Mouse (Mus musculus) regulatory T cell (primary cell): ENCODE data around the gene Arl13b.

Experiments used
- in situ Hi-C: fragments of 300-600 bp; cut with MboI, MseI; formaldehyde crosslinking; loops from one replicate; pipeline ENCODE4 v1.15.1; 2025; ENCODE audit warnings: high pct_unique_total_duplicates

The Arl13b gene

DNA sequence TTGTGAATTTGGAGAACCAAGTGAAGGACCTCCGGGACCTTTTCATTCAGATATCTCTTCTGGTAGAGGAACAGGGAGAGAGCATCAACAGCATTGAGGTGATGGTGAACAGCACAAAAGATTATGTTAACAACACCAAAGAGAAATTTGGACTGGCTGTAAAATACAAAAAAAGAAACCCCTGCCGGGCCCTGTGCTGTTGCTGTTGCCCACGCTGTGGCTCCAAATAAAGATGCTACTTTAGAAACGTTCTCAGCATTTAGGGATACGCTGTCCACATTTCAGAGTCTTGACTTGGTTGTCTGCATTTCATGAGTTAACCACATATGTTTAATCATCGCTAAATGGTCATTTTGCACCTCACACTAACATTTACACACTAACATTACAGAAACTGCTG, 24.4 kb downstream of the Arl13b start:
- in situ Hi-C loops: no loop called here

DNA sequence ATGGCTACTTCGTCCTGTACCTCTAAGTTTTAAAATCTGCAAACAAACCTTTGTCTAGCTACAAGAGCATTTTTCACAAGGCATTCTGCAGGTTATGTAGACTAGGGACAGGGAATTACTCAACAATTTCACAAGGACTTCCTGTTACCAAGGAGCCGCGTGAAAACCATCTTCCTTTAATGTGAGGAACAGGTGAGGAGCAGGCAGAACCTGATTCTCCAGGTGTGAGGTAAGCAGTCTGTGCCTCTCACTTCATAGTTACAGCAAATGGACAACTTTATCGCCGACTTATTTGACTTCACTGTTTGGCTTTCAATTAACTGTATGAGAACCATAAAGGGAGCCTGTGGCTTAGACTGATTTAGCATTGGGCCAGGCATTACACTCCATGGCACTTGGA, 32.3 kb downstream of the Arl13b start, which contains the start of gene Stx19:
Gene Stx19 (plus strand): TSS at position 186 of the 400 bp plus-strand sequence.
- in situ Hi-C loops: no loop called here

DNA sequence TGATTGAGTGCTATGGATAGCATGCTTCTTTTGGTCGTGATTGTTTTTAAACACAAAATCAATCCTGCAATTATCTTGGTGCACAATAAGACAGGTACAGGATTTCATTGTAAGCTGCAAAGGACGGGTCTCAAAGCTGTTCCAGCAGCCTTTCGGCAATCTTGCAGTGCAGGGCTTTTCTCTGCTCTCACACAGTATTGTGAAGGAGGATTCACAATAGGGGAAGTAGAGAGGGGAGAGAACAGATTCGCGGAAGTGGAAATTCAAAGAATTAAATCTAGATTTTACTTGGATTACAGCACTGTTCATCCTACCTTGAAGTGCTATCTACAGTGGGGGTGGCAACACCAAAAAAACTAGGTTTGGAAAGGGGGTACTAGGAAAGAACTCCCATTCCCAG, 33.0 kb downstream of the Arl13b start:
- in situ Hi-C loops: no loop called here

DNA sequence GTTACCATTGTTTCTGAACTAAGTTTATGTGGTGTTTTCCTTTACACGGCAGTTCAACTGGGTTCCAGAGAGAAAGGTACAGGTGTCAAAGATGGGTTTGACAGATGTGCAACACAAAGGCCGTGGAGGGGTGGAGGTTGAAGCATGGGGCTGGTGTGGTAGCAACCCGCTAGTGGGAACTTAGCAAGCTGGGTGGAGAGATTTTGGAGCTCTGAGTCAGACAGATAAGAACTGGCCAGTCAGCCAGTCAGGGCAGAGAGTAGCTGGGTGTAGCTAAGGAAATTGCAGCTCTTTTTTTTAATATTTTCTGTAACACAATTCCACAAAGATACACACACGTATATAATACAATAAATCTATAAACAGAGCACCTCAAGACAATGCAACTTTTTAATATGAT, 36.0 kb downstream of the Arl13b start:
- in situ Hi-C loops: no loop called here

DNA sequence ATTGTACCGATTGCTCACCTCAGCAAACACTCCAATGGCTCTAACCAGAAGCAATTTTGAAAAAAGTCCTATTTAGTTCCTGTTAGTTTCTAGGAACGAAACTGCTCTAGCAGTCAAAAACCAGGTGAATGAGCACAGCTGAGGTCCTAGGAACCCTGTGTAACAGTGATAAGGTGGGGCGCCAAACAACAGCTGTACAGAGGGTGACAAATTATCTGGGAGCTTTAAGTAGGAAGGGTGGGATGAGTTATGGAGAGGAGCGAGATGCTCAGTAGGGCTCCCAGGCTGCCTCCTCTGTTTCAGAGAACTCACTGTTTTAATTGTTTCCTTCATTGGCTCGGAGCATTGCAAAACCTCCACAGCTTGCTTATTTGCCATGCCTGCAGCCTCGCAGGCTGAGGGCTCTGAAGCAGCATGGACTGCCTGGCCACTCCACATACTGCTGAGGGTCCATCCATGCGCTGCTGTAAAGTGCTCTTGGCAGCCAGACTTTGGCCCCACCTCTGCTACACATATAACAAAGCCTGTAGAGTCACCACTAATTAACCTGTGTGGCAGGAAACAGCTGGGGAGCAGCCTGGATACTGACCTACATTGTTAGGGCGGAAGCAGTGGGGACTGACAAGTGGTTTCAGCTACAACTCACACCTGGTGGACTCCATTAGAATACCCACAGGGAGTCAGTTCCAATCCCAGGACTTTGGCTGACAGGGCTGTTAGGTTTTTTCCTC, 39.4 kb downstream of the Arl13b start:
- in situ Hi-C loops: no loop called here

DNA sequence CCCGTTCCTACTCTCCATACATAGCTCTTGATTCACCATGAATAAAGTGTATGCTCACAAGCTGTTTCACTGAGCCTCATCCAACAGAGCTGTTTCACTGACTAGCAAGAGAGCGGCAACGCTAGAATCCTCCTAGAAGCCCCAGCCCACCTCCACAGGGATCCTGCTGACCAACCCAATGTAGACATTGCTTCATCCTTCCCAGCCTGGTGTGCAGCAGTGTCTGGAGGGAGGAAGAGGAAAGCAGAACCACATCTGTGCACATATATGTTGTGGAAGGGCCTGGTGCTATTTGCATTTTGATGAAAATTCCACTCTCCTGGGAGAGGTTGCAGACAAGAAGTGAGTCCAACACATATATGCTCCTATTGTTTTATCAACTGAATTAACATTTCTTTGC, 42.2 kb downstream of the Arl13b start:
- in situ Hi-C loops: no loop called here

DNA sequence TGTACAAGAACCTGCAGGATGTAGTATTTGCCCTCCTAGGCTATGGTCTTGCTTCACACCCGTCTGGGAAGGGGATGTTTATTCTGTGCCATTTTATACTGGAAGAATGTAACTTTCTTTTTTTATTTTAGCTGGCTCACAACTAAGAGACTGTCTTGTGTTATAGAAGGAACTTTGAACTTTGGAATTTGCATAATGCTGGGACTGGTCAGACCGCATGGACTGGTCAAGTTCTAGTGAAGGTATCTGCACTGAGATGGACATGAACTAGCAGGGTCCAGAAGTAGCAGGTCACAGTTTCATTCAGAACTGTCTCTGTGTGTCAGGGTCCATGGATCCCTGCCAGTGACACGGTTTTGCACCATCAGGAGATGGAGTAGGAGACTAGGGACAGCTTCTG, 47.0 kb downstream of the Arl13b start:
- in situ Hi-C loops: no loop called here

DNA sequence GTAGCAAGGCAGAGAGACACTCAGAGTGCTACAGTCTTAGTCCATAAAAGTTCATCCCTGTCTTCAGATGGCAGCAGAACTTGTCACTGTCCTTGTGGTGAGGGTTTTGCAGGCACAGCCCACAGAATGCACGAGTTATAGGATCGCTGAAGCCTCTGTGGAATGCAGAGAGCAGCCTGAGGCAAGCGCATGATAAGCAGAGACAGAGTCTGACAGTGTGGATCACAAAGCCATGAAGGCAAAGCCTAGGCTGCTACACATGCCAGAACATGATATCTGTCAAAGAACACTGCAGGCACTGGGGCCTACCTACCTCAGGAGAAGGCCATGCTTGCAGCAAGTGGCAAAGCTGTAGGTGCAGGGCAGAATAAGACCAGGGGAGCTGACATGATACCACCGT, 47.4 kb downstream of the Arl13b start:
- in situ Hi-C loops: no loop called here

DNA sequence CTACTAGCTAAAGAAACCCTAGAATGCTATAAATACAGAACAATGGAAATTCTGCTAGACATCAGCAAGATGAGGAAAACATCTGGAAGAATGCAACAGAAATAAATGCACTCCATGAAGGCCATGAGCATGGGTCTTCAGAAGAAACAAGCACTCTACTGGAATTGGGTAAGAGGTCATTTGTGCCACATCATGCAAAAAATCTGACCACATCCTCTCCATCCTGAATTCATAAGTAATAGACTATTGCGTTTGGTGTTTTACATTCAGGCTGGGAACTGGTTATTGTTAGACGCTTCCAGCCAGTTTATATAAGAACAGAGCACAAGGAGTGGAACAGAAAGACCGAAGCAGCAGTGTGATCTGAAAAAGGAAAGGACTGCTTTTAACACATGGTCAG, 48.0 kb downstream of the Arl13b start:
- in situ Hi-C loops: no loop called here

DNA sequence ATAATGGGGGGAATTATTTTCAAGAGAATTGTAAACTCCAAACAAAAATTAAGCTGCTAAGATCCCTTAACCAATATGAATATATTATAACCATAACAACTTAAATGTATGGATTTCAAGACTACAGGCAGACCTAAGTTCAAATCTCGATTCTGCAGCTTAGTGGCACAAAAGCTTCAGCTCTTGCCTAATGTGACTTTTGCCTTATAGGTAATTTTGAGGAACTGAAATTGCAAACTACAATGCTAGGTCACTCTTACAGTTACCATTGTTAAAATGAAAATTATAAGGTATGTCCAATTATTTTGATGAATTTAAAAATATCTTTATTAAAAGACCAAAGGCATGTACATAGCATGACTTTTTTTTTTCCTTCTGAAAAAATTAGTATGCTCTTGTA, 50.2 kb downstream of the Arl13b start:
- in situ Hi-C loops: no loop called here

DNA sequence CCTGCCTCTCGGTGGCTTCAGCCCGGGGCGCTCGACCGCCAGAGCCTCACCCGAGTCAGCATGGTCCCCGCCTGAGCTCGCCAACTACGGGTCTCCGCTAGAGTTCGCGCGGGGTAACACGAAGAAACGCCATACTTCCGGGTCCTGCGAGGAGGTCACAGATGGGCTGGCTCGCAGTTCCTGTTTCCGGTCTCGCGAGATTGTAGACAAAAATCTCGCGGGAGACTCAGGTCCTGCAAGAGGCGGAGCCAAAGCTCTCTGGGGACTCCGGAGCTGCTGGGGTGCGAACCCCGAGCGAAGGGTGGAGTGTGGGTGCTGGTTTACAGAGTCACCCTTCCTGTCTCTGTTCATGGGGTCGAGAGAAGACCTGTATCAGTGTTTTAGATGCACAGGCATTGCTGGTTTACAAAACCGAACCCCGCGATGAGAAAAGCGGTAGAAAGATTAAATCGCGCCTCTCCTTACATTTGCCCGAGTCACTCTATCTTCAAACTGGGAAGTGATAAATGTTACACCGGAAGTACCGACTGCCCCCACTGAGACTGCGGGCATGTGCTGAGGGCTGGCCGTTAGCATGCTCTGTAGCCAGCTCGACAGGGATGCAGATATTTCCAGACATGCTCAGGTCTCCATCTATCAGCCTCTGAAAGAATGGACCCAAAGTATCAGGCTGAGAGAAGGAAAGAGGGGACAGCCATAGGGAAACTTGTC, 60.1 kb downstream of the Arl13b start, which contains the start of gene Nsun3:
Gene Nsun3 (minus strand): TSS at position 198 of the 711 bp plus-strand sequence.
- in situ Hi-C loops: loop anchor here (5.0 kb wide), 1 partner anchor 66 kb away; the partner anchor contains the start of gene Pros1

DNA sequence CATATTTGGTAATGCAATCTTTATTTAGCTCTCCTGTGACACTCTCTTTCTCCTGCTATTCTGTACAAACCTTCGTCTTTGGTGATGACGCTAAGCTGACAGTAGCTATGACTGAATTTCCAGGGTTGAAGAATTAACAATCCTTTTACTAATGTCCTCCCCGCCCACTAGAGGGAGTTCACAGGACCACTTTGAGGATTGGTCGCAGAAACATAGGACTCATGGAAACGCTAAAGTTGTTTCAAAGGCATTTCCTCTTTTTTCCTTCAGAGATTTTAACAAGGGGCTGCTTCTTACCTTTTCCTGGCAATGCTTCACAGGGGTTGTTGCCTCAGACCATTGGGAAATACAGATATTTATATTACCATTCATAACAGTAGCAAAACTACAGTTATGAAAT, 64.6 kb downstream of the Arl13b start:
- in situ Hi-C loops: no loop called here

DNA sequence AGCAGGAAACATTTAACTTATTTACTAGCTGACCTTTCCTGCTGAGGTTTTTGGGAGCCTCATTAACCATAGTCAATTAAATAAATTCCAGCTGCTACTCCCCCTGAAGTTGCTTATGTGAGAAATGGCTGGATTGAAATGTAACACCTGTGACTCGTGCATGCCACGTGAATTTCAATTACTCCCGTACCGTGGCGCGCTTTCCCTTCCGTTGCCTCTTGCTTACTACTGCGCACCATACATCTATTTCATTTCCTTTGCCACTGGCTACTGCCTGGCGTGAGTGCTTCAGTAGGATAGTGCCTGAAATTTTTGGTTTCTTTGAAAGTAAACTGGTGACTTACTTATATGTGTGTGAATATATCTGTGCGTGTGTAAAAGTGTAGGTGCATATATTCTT, 68.6 kb downstream of the Arl13b start:
- in situ Hi-C loops: no loop called here

DNA sequence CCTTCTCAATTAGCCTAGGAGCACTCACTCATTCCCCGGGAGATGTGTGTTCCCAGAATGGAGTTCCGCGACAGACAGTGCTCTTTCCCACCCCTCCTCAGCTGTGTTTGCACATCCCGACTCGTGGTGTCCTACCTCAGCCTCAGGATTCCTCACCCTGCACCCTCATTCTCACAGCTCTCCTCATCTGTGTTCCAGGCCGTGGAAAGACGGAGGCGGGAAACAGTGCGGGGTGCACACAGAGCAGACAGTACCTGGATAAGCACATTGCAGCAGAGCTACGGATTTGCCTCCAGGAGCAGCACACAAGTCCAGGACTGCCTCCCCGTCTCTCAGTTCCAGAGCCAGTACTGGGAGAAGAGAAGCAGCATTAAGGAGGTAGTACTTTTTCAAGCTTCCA, 70.8 kb downstream of the Arl13b start:
- in situ Hi-C loops: no loop called here

DNA sequence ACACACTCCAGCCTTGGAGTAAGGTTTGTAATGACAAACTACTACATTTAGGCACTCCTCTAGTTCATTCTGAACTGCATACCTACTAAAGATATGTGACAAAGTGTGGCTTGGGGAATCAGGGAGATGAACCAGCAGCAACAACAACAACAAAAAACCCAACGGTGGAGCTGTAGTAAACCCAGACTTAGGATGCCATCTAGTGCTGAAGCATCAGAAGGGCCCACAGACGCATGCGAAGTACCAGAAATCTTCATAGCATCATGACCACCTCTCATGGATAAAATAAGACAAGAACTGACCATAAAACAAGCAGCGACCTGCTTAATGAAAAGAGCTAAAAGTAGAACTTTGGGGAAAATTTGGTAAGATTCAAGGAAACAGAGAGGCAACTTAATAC, 73.4 kb downstream of the Arl13b start:
- in situ Hi-C loops: no loop called here

DNA sequence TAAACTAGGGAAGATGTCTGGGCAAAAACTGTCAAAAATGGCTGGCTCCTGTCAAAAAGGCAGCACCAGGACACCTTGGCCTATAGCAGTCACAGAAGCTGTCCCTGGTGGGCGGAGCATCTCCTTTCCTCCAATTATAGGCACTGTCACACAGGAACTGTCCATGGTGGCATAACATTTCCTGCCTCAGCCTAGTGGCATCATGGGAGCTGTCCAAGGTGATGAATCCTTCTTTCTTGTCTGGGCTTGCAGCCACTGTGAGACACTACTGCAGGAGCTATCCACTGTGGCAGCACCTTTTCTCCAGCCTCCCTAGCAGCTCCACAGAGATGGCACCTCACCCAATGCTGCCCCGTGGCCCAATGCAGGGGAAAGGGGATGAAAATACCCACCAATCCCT, 88.5 kb downstream of the Arl13b start:
- in situ Hi-C loops: no loop called here

DNA sequence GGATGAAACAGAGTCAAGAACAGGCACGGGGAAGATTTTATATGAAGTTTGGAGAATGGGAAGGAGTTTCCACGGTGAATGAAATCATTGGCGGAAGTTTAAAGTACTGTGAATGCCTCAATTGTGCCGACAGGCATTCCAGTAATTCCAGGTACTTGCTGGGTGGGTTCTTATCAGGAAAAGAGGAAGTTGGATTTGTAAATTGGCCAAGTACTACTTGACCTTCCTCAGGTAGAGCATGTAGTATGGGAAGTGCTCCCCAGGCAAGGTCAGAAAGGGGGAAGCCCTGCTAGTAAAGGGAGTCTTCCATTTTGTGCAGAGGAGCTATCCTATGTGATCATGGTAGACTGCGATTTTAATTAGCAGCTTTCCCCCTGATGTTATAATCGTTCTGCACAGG, 91.5 kb downstream of the Arl13b start:
- in situ Hi-C loops: no loop called here

DNA sequence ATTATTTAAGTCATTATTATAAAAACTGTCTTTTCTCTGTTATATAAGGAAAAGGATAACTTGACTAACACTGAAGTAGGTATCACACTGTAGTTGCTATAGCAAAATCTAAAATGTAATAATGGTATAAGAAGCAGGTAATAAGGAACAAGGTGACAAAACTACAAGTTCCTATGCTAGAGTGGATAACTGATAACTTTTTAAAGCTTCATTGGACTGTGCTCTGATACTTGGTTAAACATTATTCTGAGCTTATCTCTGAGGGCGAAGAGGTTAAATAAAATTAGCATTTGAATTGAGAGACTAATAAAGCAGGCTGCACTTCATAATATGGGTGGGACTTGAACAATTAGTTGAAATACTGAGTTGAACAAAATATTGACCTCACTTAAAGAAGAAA, 93.2 kb downstream of the Arl13b start:
- in situ Hi-C loops: no loop called here

DNA sequence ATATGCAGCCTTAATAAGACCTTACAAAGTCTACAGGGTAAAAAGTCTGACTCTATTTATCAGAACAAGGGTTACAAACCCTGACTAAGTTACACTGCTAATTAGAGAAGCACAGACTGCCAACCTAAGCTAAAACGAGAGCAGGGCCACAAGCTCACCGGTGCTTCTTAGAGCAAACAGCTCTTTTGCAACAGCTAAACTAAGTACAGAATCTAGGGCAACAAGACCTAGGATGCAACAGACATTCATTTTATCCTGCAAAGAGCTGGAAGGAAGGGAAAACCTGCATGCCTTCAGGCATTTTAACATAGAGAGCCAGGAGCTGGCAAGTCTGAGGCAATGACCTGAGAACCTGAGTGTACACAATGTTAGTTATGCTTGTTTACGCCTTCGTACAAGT, 93.8 kb downstream of the Arl13b start:
- in situ Hi-C loops: no loop called here

DNA sequence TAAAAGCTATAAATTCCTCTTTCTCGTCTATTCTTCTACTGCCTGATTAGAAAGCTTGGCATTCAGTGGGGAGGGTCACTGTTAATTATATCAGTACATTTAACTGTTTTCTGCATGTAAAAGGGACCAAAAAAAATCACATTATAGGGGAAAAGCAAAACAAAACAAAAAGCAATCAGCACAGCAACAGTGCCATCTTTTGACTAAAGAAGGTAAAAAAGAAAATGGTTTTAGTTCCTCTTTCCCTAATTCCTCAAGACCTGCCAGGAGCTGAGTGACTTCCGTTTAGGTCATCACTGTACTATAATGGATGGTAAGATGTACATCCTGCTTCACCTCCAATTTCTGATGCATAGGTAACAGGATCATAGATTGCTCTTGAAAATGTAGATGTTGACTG, 101.0 kb downstream of the Arl13b start:
- in situ Hi-C loops: no loop called here
